Mouse (Mus musculus) v-Abl transformed pro-B cells (cell line): ENCODE data around the gene Casp8.
"Not testable (repeated sequence)": the region's sequence is repeated elsewhere in the genome, so short reads cannot be mapped to it uniquely, and the experiment has no call there.

Source experiments
- in situ Hi-C, 2 experiments: fragments of 400-800 bp; cut with MboI; formaldehyde crosslinking; loops; one replicate each; pipeline ENCODE4 v1.15.1; 2025; ENCODE audit not compliant: unreplicated experiment in 2 of 2

Casp8 gene

DNA sequence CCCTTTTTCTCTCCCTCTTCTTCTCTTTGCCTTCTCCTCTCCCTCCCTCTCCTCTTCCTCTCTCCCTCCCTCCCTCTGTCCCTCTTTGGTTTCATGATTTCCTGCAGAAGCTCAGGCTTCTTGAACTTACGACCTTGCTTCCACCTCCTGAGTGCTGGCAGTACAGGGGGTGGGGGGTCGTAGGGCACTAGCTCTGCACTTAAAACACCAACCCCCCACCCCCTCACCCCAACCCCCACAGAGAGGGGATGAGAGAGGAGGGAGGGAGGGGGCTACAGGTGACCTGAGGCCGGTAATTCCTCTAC, 837 bp downstream of the Casp8 start:
- in situ Hi-C loops: no loop called here

DNA sequence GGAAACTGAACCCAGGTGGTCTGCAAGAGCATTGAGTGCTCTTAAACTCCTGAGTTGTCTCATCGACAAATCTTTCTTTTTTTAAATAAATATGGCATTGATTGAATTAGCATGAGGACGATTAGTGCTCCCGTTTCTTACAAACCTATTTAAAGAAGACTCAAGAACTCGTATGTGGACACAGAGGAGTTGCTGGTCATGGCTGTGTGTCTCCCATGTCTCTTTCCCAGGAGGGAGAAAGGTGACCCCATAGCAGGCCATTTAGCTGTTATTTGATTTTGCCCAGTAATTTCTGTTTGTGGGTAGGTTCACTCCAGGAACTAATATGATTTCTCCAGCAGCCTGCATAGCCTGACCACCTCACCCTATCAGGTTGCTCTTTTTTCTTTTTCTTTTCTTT, 1.7 kb downstream of the Casp8 start:
- in situ Hi-C loops: no loop called here

DNA sequence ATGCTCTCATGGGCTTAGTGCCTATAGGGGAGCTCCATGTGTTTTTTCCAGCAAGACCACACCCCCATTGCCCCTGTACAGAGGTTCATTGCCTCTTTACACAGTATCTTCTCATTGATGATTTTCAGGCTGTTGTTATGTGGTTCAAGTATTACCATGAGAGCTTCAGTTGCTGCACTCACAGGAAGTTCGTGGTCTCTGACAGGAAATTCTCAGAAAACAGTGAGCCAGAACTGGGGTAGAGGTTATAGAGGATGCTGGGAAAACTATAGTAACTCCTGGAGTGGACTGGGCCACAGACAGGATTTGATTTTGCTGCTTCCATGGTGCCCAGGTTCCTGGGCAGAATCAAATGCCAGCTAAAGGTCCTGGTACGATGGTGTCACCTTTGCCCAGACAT, 2.2 kb downstream of the Casp8 start:
- in situ Hi-C loops: no loop called here

DNA sequence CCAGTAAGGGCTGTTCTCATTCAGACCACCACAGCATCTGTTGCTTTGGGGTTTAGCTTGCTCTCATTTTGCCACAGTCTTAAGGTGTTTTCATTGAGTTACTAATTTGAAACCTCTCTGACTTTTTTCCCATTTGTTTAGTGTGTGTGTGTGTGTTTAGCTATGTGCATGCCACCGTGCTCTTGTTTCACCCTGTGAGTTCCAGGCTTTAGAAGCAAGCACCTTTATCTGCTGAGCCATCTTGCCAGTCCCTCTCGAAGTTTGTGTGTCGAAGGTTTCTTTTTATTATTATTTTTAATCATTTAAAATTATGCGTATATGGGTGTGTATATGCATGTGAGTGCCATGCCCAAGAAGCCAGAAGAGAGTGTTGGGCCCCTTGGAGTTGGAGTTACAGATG, 3.7 kb downstream of the Casp8 start:
- in situ Hi-C loops: no loop called here

DNA sequence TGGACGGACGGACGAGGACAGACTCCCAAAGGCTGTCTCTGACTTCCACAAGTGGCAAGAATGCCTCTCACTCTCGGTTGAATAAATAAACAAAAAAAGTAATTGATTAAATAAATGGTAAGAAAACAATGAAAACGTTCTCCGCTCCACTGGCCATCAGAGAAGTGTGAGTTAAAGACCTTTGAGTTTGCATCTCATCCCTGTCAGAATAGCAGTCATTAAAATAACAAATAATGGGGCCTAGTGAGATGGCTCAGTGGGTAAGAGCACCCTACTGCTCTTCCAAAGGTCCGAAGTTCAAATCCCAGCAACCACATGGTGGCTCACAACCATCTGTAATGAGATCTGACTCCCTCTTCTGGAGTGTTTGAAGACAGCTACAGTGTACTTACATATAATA, 5.5 kb downstream of the Casp8 start:
- in situ Hi-C loops: loop anchor here in 1 of 2 experiments (5.0 kb wide), 1 partner anchor 88 kb away; the partner anchor contains the start of gene Cflar

DNA sequence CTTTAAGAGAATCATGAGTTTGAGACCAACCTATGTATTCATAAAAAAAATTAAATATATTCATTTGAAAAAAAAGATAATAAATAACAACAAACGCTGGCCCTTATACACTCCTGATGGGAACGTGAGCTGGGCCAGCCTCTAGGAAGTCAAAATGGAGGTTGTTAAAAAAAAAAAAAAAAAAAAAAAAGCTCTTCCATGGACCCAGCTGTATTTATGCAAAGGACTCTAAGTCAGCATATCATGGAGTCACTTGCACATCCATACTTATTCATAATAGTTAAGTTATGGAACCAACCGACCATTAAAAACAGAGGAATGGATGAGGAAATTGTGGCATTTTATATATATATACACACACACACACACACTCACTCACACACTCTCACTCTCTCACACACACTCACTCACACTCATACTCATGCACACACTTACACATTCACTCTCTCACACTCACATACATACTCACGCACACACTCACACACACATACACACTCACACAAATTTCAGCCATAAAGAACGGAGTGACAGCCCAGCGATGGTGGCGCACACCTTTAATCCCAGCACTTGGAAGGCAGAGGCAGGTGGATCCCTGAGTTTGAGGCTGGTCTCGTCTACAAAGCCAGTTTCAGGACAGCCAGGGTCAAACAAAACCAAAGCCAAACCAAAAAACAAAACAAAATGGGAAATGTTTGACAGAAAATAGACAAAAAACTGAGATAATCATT, 6.5 kb downstream of the Casp8 start:
- in situ Hi-C loops: loop anchor here in 1 of 2 experiments (5.0 kb wide), 1 partner anchor 89 kb away; the partner anchor contains the start of gene Cflar

DNA sequence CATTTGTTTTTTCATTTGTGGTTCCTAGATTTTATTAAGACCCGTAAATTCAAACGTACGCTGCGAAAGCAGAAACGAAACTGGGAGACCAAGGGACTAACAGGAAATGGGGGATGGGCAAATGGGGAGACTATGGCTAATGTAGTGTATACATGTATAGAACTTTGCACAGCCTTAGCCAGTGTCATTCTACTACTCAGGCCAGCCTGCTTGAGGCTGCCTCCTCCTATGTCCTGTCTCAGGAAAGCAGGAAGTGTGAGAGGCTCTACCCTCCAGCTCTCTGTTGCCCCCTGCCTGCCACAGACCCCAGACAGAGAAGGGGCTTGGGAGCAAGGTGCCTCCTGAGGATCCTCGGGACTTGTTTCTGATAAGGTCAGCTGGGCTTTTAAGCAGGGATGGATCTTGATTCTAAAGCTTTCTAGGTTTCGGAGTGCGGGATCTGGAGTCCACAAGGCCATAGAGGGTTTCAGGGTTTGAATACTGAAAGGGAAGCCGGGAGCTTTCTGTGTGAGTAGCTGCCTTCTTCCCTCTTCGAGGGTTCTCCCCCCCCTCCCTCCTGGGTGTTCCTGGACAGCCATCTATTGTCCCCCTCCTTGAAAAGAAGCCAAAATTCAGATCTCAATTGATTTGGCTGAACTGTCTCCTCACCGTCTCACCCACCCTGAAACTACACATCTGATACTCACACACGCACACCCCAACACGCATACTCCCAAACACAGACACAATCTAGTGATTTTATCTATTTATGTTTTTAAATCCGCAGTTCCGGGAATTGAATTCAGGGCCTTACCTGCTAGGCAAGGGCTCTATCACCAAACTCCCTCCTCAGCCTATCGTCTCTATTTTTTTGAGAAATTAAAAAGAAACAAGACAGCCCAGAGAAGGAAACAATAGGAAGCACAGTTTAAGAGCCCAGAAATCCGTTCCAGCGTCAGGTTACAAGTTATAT, 7.4 kb downstream of the Casp8 start:
- in situ Hi-C loops: loop anchor here in 1 of 2 experiments (5.0 kb wide), 1 partner anchor 90 kb away; the partner anchor contains the start of gene Cflar

DNA sequence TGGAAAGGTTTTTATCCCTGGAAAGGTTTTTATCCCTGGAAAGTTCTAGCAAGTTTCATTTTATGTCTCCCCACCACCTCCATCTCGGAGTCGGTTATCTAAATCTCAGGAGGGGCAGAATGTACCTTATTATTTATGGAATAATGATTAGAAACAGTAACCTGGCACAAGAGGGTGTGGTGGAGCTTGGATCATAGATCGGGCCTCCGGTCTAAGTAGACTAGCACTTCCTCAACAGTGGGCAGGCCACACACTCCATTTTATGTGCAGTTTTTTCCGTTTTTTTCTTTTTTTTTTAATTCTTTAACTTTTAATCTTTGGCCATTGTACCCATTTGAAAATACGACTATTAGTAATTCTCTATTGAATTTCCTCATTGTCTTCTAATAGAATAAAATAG, 8.4 kb downstream of the Casp8 start:
- in situ Hi-C loops: loop anchor here in 1 of 2 experiments (5.0 kb wide), 1 partner anchor 91 kb away; the partner anchor contains the start of gene Cflar

DNA sequence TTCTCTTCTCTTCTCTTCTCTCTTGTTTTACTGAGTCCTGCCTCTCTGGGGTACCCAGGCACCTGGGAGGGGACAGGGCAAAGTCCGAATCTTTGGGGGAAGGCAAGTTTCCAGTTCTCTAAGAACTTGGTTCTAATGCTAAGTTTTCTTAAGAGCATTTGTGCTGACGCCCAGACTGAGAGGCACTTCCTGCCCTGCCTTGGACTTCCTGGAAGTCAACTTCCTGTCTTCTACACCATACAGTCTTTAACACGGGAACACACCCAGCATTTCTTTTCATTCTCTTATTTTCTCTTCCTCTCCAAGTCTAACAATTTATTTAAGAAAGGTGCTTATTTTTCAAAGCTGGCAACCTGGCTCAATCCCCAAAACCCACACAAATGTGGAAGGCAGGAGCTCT, 11.5 kb downstream of the Casp8 start:
- in situ Hi-C loops: no loop called here

DNA sequence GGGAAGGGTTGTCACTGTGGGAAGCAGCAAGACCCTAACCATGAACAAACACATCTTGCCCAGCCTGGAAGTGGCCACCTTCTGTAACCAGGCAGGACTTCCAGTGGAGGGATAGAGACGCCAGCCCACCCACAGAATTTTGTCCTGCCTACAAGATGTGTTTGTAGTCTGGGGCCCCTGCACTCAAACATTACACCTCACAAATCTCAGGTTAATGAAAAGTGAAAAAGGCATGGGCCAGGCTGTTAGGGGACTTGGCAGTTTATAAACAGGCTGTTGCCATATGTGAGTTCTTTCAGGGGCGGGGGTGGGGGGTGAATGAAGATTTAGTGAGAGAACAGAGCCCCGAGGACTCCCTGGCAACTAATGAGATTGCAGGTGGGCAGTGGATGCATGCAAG, 31.1 kb downstream of the Casp8 start:
- in situ Hi-C loops: loop anchor here in 1 of 2 experiments (25.0 kb wide), 1 partner anchor 1361 kb away; the partner anchor contains the start of gene Nbeal1

DNA sequence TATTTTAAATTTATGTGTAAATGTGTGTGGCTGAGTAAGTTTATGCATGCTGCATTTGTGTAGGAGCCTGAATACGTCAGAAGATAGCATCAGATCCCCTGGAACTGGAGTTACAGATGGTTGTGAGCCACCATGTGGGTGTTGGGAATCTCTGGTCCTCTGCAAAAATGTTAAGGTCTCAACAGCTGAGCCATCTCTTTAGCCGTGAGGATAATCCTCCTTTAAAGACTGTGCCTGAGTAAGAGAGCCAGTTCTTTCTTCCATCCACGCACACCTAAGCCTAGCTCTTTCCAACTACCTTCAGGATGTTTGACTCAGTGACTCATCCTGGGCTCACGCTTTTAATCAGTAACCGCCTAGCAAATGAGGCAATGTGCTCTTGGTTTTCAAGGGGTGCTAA, 35.6 kb downstream of the Casp8 start:
- in situ Hi-C loops: loop anchor here in 1 of 2 experiments (25.0 kb wide), 1 partner anchor 1357 kb away; the partner anchor contains the start of gene Nbeal1

DNA sequence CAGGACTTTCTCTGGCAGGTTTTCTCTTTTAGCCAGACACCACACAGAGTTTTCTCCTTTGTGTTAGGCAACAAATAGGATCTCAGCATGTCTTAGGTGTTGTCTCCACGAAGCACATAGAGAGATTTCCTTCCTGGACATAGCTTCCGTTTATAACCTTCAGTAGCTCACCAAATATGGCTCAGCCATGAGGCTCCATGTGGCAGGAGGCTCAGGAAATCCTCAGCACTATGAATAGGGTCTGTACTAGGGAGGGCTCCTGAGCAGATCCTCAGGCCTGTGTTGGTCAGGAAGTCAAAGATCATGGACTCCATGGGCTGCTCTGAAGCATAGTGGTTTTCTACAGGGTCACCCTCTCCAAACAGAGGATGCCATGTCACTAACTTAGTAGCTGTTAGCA, 37.0 kb downstream of the Casp8 start:
- in situ Hi-C loops: loop anchor here in 1 of 2 experiments (25.0 kb wide), 1 partner anchor 1355 kb away; the partner anchor contains the start of gene Nbeal1

DNA sequence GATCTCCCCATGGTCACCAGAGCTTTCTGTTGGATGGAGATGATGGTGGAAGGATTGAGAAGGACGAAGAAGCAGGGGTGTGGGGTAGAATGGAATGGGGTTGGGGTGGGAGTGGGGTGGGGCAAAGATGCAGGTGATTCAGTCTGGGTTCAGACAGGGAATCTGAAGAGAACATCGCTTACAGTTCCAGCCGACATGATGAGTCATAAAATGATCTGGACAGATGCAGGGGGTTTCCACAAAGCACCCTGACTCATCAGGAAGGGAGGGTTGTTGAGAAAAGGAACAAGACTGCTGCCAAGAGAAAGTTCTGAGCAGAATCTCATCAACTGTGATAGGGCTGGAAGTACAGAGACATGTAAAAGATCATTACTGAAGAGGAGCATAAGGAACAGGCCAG, 61.6 kb downstream of the Casp8 start:
- in situ Hi-C loops: not testable (repeated sequence)

DNA sequence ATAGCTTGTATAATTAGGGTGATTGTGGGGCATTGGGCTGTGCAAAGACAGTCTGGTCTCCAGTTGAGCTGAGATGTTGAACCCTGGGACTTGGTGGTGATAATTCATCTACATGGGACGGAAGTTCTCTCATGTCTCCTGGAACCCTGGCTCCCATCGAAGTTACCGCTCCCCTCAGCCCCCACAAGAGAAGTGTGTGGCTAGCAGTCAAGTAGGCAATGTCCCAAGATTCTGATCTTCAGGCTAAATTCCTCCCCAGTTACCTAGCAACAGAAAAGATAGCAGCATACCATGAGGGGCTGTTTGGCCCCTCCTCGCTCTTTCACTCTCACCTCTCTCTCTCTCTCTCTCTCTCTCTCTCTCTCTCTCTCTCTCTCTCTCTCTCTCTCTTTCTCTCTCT, 64.0 kb downstream of the Casp8 start:
- in situ Hi-C loops: not testable (repeated sequence)

DNA sequence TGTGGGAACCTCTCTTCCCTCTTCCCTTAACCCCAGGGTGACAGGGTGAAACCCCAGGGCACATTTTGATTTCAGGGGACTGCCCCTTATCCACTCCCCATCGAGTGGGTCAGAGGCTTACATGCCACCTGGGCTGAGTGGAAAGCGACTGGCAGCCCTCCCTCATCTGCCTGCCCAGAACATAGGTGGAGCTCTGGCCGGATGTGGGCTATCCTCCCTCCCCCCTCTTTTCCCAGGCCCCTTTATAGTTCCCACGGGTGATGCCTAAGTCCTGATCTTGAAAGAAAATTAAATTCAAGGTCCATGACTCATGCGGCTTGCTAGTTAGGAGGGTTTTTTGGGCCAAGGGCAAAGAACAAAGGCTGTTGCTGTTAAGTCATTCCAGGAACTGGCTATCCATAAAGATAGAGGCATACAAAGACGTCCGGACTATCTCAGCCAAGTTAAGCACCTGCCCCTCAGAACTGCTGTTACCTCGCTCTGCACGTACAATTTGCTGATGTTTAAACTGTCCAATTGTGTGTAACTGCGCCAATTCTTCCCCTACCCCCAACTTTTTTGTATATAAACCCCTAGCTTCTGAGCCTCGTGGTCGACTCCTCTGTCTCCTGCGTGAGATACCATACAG, 64.7 kb downstream of the Casp8 start:
- in situ Hi-C loops: not testable (repeated sequence)

DNA sequence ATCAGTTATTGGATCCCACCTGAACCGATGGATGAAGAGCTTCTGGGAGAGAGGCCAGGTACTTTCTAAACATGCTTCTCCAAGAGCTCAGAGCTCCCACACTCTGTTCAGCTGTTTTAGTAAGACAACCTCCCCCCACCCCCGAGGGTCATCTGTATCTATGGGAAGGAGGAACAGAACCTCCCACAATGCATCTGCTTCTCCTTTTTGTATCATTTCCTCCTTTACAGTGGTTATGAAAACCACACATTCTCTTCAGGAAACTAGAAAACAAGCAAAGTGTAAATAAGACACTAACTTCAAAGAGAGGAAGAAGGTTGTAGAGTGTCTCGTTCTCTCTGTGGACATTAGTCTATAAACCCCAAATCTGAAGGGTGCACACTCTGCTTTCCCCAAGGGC, 65.4 kb downstream of the Casp8 start:
- in situ Hi-C loops: not testable (repeated sequence)

DNA sequence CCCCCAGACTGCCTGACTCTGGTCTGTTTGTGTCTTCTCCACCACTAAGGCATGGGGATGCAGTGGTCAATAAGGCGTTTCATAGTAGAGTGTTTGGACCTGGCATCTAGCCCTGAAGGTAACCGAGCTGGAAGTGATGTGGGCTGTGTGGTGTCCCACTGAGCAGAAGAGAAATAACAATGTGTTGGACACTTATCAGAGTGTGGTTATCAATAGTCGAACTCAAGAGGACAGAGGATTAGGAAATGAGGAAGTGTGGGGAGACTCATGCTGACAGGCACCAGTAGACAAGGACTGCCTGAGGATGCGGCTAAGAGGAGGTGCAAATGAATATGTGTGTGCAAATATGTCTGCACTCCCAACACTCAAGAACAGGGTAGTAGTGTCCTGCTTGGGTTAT, 81.3 kb downstream of the Casp8 start:
- in situ Hi-C loops: not testable (repeated sequence)

DNA sequence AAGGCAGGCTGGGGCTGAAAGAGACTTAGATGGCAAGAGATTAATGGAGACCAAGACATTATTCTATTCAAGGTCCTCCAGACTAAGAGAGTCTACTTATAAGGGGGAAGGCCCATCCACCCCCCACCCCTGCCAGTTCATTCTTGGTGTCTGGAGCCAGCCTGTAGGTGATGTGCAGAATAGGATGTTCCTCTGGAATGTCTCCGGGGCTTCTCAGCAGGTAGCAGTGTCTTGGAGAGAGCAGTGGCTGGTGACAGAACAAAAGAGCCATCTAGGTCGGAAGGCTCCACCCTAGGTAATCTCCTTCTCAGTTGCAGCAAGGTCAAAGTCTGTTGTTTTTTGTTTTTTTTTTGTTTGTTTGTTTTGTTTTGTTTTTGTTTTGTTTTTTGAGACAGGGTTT, 84.1 kb downstream of the Casp8 start:
- in situ Hi-C loops: not testable (repeated sequence)

DNA sequence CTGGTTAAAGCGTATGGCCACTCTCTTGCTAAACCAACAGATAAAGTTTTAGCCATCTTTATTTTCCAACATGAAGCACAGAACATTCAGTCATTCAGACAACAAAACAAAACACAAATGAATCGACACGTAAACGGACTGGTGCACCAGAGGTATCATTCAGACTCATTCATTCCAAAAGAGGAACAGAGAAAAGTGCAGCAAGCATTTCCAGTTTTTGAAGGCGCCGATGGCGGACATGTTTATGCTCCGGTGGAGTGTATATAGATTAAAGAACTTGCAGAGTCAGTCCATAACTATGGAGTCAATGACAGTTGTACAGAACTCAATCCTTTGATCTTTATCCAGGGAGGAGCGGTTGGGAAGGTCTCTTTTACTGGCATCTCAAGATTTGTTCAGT, 88.1 kb downstream of the Casp8 start:
- in situ Hi-C loops: not testable (repeated sequence)

DNA sequence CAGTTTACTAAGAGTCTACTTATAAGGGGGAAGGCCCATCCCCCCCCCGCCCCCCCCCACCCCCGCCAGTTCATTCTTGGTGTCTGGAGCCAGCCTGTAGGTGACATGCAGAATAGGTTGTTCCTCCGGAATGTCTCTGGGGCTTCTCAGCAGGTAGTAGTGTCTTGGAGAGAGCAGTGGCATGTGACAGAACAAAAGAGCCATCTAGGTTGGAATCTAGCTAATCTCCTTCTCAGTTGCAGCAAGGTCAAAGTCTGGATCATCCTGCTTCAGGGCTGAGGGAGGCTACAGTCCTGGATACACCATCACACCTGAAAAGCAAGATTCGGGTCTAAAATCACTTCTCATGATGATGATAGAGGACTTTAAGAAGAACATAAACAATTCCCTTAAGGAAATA, 90.5 kb downstream of the Casp8 start:
- in situ Hi-C loops: no loop called here
